In genomic region chr3:115694168-115694567, GRCm38 (mm10) we compare ENCODE assay signal across 20 mouse cellular contexts. TPM values are rescaled to one million over a fixed set of nuclear protein-coding genes. Genes with fewer than 3 reads are reported as not detected.
A peak's percentile ranks its signal among the peaks of the same experiment; 100 is the strongest.
DNase-seq lines count a peak whose midpoint lies in the region; ATAC-seq and TF ChIP-seq lines count a peak whose summit lies in the region.
"Had no signal": no experiment of that assay in that cellular context is flagged by ENCODE, and none has a peak within 500 bp of the region (broad histone marks: within the 10 kb centered on the region; RNA-seq: fewer than 3 reads in every experiment).

No protein-coding gene starts in this region.

- WGBS in liver, embryonic 11.5 days = 43% methylated on average over 5 of the region's 5 CpGs
- 33% methylated on average over 5 of the region's 5 CpGs for WGBS in liver, postnatal 0 days (ENCODE audit: insufficient replicate concordance)

- TF ChIP-seq RAD21 in MEL (IDR thresholded peaks at IDR 0.05; ENCODE audit: low read depth, low read length) = no peak

- no peak overlapping the region for H3K4me2 ChIP-seq in liver, embryonic 11.5 days
- H3K4me2 ChIP-seq in liver, postnatal 0 days (ENCODE audit: low read depth, low read length) = no peak overlapping the region
- H3K4me2 ChIP-seq: embryonic facial prominence, embryonic 15.5 days; heart, embryonic 11.5 days; hindbrain, embryonic 15.5 days had no signal

- peak; percentile 64 for DNase-seq in MEL (ENCODE audit: low read depth, low spot score)
- no peak for DNase-seq in liver, embryonic 11.5 days (ENCODE audit: low spot score)
- no peak for DNase-seq in liver, postnatal 0 days
- DNase-seq in frontal cortex, postnatal 25 days (ENCODE audit: low spot score in 2 of 2) = no peak
- DNase-seq in lung, adult 18-20 months = no peak
- DNase-seq: adrenal gland, adult 2 months; adrenal gland, postnatal 25 days; cerebellum, adult 2 months; cerebellum, postnatal 10 days; embryo, embryonic 11 days; gastrocnemius, postnatal 10 days; heart, adult 2 months had no signal

- H3K4me1 ChIP-seq in MEL (ENCODE audit: control insufficient read depth in 1 of 2, insufficient read depth in 2 of 2, low read length in 2 of 2) = peaks cover 20 to 44% of the 10 kb centered on the region in 2 experiments
- H3K4me1 ChIP-seq in liver, embryonic 11.5 days (replicated peaks; ENCODE audit: control insufficient read depth, insufficient read depth, low read length) = peaks cover 4% of the 10 kb centered on the region
- peaks cover 14% of the 10 kb centered on the region; the same call in 1 of the 2 replicates for H3K4me1 ChIP-seq in liver, postnatal 0 days (ENCODE audit: insufficient read depth)
- H3K4me1 ChIP-seq: embryonic facial prominence, embryonic 15.5 days; hindbrain, embryonic 15.5 days had no signal

- no peak for TF ChIP-seq CTCF in MEL (IDR thresholded peaks at IDR 0.05 in 2 of 3, conservative IDR thresholded peaks at IDR 0.05 in 1 of 3; ENCODE audit: control insufficient read depth in 1 of 3, insufficient read depth in 1 of 3, low read depth in 2 of 3, low read length in 3 of 3, poor library complexity in 1 of 3, severe bottlenecking in 1 of 3)
- TF ChIP-seq CTCF in liver, postnatal 0 days (IDR thresholded peaks at IDR 0.05; ENCODE audit: low read depth) = no peak

- peaks cover 0 to 37% of the 10 kb centered on the region in 2 experiments; a peak in 2 of 4 replicates for H3K36me3 ChIP-seq in MEL (ENCODE audit: control insufficient read depth in 1 of 2, insufficient read depth in 2 of 2, low read length in 2 of 2)
- H3K36me3 ChIP-seq in liver, embryonic 11.5 days (ENCODE audit: control insufficient read depth, insufficient read depth, low read length) = no peaks in the 10 kb centered on the region
- no peaks in the 10 kb centered on the region for H3K36me3 ChIP-seq in liver, postnatal 0 days (replicated peaks; ENCODE audit: insufficient read depth, low read length)
- H3K36me3 ChIP-seq: embryonic facial prominence, embryonic 15.5 days; forebrain, embryonic 10.5 days; hindbrain, embryonic 15.5 days had no signal

- TF ChIP-seq POLR2A in MEL (IDR thresholded peaks at IDR 0.05; ENCODE audit: control insufficient read depth in 1 of 2, insufficient read depth in 1 of 2, low read depth in 1 of 2, low read length in 2 of 2, poor library complexity in 1 of 2) = no peak

- no peaks in the 10 kb centered on the region for H3K79me2 ChIP-seq in MEL (ENCODE audit: control insufficient read depth, insufficient read depth, low read length, poor library complexity)

- no peaks in the 10 kb centered on the region for H3K27me3 ChIP-seq in MEL (ENCODE audit: control insufficient read depth in 1 of 2, insufficient read depth in 2 of 2, low read length in 2 of 2)
- no peaks in the 10 kb centered on the region for H3K27me3 ChIP-seq in liver, embryonic 11.5 days (replicated peaks; ENCODE audit: control insufficient read depth, insufficient read depth, low read length)
- no peaks in the 10 kb centered on the region for H3K27me3 ChIP-seq in liver, postnatal 0 days (ENCODE audit: insufficient read depth, low read length)
- H3K27me3 ChIP-seq: embryonic facial prominence, embryonic 15.5 days; hindbrain, embryonic 15.5 days had no signal

- peak overlapping the region in 1 of 2 experiments; percentile 9; a peak in 1 of 4 replicates for H3K4me3 ChIP-seq in MEL (ENCODE audit: control insufficient read depth in 1 of 2, insufficient read depth in 1 of 2, low read depth in 2 of 2, low read length in 2 of 2)
- no peak overlapping the region for H3K4me3 ChIP-seq in liver, embryonic 11.5 days (ENCODE audit: low read depth, low read length)
- H3K4me3 ChIP-seq in liver, postnatal 0 days (ENCODE audit: low read depth, low read length) = no peak overlapping the region
- H3K4me3 ChIP-seq: embryonic facial prominence, embryonic 15.5 days; erythroblast, embryonic 14.5 days; forebrain, embryonic 10.5 days; heart, adult 2 months; hindbrain, embryonic 15.5 days had no signal

- H3K27ac ChIP-seq in MEL (ENCODE audit: control insufficient read depth, low read depth, low read length) = peak overlapping the region; percentile 20; the same call in 1 of the 2 replicates
- no peak overlapping the region for H3K27ac ChIP-seq in liver, embryonic 11.5 days (ENCODE audit: low read depth, low read length)
- no peak overlapping the region for H3K27ac ChIP-seq in liver, postnatal 0 days (ENCODE audit: low read depth)
- H3K27ac ChIP-seq: embryonic facial prominence, embryonic 15.5 days; forebrain, embryonic 10.5 days; hindbrain, embryonic 15.5 days had no signal

- no peak overlapping the region for H3K9ac ChIP-seq in MEL (ENCODE audit: control insufficient read depth, low read depth, low read length, poor library complexity, severe bottlenecking)
- H3K9ac ChIP-seq in liver, embryonic 11.5 days (ENCODE audit: low read depth, low read length) = no peak overlapping the region
- H3K9ac ChIP-seq in liver, postnatal 0 days (replicated peaks) = no peak overlapping the region
- H3K9ac ChIP-seq: embryonic facial prominence, embryonic 15.5 days; hindbrain, embryonic 15.5 days had no signal

- peak; percentile 63 to 72 for TF ChIP-seq EP300 in MEL (IDR thresholded peaks at IDR 0.05; ENCODE audit: low read depth in 1 of 2, low read length in 2 of 2)
- TF ChIP-seq EP300 in liver, postnatal 0 days (IDR thresholded peaks at IDR 0.05; ENCODE audit: low read depth) = no peak

- H3K9me3 ChIP-seq in MEL (replicated peaks; ENCODE audit: insufficient read depth, low read length) = no peaks in the 10 kb centered on the region
- H3K9me3 ChIP-seq in liver, embryonic 11.5 days (ENCODE audit: control insufficient read depth, low read length) = no peaks in the 10 kb centered on the region
- H3K9me3 ChIP-seq in liver, postnatal 0 days (ENCODE audit: low read length) = no peaks in the 10 kb centered on the region
- H3K9me3 ChIP-seq: embryonic facial prominence, embryonic 15.5 days; forebrain, embryonic 10.5 days; hindbrain, embryonic 15.5 days had no signal

- peak; percentile 22 for ATAC-seq in common myeloid progenitor, adult 5-6 weeks (replicated peaks; ENCODE audit: low read depth, poor library complexity, severe bottlenecking)
- peak; percentile 33 for ATAC-seq in megakaryocyte, adult 5-6 weeks (ENCODE audit: poor library complexity, severe bottlenecking)
- peak; percentile 47; the same call in 1 of the 2 replicates for ATAC-seq in neutrophil, adult 5-6 weeks (ENCODE audit: extremely low read depth, insufficient number of reproducible peaks, low FRiP score, poor library complexity, severe bottlenecking)
- ATAC-seq in liver, embryonic 11.5 days (replicated peaks; ENCODE audit: low FRiP score) = no peak
- ATAC-seq in liver, postnatal 0 days = no peak

TF ChIP-seq in MEL, 35 proteins besides CTCF, POLR2A, EP300 and RAD21:
- TF ChIP-seq TBP (IDR thresholded peaks at IDR 0.05; ENCODE audit: low read depth, low read length) = peak; percentile 66; the same call in 1 of the 2 replicates
- 0 out of 2 replicates have a peak, but pooled peaks have one; percentile 28 for TF ChIP-seq SIN3A (IDR thresholded peaks at IDR 0.05; ENCODE audit: low read length)
- TF ChIP-seq USF1 (IDR thresholded peaks at IDR 0.05; ENCODE audit: low read depth, low read length) = peak; percentile 34; the same call in 1 of the 2 replicates
- TF ChIP-seq ZNF384 (IDR thresholded peaks at IDR 0.05; ENCODE audit: low read depth, low read length) = no peak
- TF ChIP-seq NRF1 (IDR thresholded peaks at IDR 0.05; ENCODE audit: insufficient read depth, low read depth, low read length, poor library complexity, severe bottlenecking) = no peak
- no peak for TF ChIP-seq KAT2A (conservative IDR thresholded peaks at IDR 0.05; ENCODE audit: low read depth, low read length)
- TF ChIP-seq CHD2 (IDR thresholded peaks at IDR 0.05; ENCODE audit: low read length) = no peak
- TF ChIP-seq MXI1 (IDR thresholded peaks at IDR 0.05; ENCODE audit: low read depth, low read length) = peak; percentile 57
- TF ChIP-seq ETS1 (IDR thresholded peaks at IDR 0.05; ENCODE audit: low read depth, low read length) = peak; percentile 36; the same call in 1 of the 2 replicates
- peak; percentile 19; the same call in 1 of the 2 replicates for TF ChIP-seq BHLHE40 (IDR thresholded peaks at IDR 0.05; ENCODE audit: borderline replicate concordance, low read depth, low read length)
- TF ChIP-seq UBTF (IDR thresholded peaks at IDR 0.05; ENCODE audit: borderline replicate concordance, insufficient read depth, low read depth, low read length) = no peak
- TF ChIP-seq GATA1 (IDR thresholded peaks at IDR 0.05; ENCODE audit: low read depth, low read length) = peak; percentile 62; the same call in 1 of the 2 replicates
- TF ChIP-seq POLR2AphosphoS5 (IDR thresholded peaks at IDR 0.05; ENCODE audit: borderline replicate concordance, low read depth, low read length) = no peak
- 0 out of 2 replicates have a peak, but pooled peaks have one; percentile 19 for TF ChIP-seq TCF12 (IDR thresholded peaks at IDR 0.05; ENCODE audit: low read depth, low read length)
- TF ChIP-seq MAX (IDR thresholded peaks at IDR 0.05; ENCODE audit: low read length) = 0 out of 2 replicates have a peak, but pooled peaks have one; percentile 19
- peak; percentile 59 for TF ChIP-seq TAL1 (IDR thresholded peaks at IDR 0.05; ENCODE audit: low read length)

RNA-seq across cellular contexts. Expression of gene S1pr1, which starts 20.7 kb away (rescaled TPM):
- total RNA-seq in MEL (2012; rRNA removed) = 0.08 and 0.10 TPM in 2 replicates
- polyA plus RNA-seq in MEL (2012; ENCODE audit: insufficient read depth in 1 of 2, insufficient read length in 2 of 2, low read depth in 1 of 2, low replicate concordance in 2 of 2, missing spikeins in 1 of 2) = under 1 TPM in 1 of 2 experiments, not detected in 1; 0.13 TPM
- total RNA-seq in common myeloid progenitor, adult 5-6 weeks (2017) = 3.5 and 8.3 TPM in 2 replicates
- 2.4 and 5.8 TPM in 2 replicates for total RNA-seq in megakaryocyte, adult 5-6 weeks (2015)
- 3.3 and 3.6 TPM in 2 replicates for total RNA-seq in megakaryocyte, adult 5-6 weeks (2017)
- 149 and 161 TPM in 2 replicates for total RNA-seq in neutrophil, adult 5-6 weeks (2017)
- 17.8 and 18.7 TPM in 2 replicates for polyA plus RNA-seq in liver, embryonic 11.5 days (2014; fragmentation: Nextera tagmentation; extraction: Ambion mirVana)
- polyA plus RNA-seq in liver, postnatal 0 days (2015; fragmentation: Nextera tagmentation; extraction: Ambion mirVana) = 10.3 and 11.1 TPM in 2 replicates
- polyA plus RNA-seq: erythroblast, embryonic 14.5 days had no signal

Comparison
In these comparisons a context has a peak if more than half of its experiments do, and no peak if none do; other contexts are left out.
1. ATAC-seq: peak in common myeloid progenitor, adult 5-6 weeks (single experiment), megakaryocyte, adult 5-6 weeks (single experiment) and neutrophil, adult 5-6 weeks (single experiment); none in liver, embryonic 11.5 days (single experiment) and liver, postnatal 0 days (single experiment).
2. RNA of gene S1pr1, which starts 20.7 kb away (total RNA-seq): 149 to 161 TPM in neutrophil, adult 5-6 weeks; 3.5 to 8.3 TPM in common myeloid progenitor, adult 5-6 weeks, 2.4 to 5.8 TPM in megakaryocyte, adult 5-6 weeks and 0.08 to 0.10 TPM in MEL; every median in the first group is over 10 times any median in the second.